Mouse (Mus musculus): ENCODE data around the gene Eln.

Eln gene

DNA sequence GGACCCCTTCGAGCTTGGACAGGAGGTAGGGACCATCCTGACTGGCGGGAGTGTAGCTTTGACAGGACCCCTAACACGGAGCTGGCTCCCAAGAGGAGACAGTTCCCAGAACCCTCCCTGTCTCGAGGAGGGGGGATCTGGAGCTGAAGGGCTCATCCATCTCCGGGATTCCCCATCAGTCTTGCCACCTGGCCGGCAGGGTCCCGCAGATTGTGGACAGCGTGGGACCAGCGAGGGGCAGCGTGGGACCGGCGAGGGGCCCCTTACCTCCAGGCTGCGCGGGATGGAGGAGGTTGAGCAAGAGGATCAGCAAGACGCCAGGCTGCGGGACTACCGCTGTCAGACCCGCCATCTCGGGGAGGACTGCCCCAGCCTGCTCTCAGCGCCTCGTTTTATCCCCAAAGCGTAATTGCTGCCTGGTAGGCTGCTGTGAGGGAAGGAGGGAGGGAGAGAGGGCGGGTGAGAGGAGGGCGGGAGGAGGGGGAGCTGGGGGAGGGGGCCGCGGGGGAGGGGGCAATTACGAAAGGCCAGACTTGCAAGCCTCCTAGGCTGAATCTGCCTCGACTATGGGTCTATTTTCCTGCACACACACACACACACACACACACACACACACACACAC is at the start of gene Eln:
TSS of gene Eln (minus strand) at position 434 of the 622 bp plus-strand sequence.
- peak in 1 of 2 experiments; percentile 21 for DNase-seq (ENCODE audit: low spot score in 2 of 2)

DNA sequence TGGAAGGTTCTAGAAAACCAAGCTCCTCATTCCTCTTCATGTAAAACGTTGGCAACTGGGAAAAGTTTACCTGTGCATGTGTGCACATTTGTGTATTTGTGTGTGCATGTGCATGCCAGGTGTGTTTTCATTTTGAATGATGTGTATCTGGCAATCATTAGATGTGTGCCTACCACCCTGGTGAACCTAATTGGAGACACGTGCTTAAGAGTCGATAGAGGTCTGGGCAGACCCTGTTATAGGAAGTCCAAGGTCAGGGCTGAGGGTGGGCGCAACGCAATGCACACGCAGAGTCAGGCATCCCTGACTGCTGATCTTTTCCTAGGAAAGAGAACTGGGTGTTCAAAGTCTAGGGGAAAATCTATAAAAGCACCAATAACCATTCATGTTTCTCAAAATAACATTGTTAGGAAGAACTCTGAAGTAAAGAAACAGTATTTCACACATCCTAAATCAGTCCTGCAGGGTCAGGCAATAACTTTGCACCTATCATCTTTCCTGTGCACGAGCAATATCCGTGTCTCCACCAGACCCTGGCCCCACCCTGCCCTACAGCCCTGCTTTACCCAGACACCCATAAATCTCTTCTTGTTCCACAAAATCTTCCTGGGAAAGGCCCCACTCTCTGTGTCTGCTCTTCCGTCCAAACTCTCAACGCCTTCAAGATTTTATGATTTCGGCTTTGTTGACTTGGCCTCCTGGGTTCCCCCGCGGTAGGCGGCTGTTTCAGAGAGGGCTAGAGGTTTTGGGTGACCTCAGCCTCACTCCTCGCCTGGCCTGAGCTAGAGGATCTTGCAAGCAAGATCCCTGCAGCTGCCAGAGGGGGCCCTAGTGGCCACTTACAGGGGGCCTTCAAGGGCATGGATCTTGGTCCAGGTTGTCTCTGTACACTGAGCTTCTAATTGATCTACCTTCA is 43.2 kb upstream of the Eln start:
- no peak for DNase-seq (ENCODE audit: low spot score in 2 of 2)

DNA sequence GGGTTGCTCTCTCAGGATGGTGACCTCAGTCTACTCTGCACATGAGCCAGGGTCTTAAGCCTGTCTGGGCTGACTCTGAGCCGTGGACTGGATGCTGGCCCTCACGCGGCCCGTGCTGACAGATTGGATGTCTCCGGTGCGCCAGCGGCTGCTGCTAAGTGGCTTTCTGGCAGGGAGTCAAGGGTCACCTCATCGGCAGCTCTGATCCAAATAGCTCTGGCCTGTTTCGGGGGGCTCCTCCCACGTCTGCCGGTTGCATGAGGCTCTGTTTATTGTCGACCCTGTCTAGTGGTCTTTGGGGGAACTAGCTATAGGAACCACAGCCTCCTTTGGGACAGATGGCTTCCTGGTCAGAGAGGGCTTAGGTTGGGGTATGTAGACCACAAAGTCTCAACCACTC is 41.1 kb upstream of the Eln start:
- no peak for DNase-seq (ENCODE audit: low spot score in 2 of 2)

DNA sequence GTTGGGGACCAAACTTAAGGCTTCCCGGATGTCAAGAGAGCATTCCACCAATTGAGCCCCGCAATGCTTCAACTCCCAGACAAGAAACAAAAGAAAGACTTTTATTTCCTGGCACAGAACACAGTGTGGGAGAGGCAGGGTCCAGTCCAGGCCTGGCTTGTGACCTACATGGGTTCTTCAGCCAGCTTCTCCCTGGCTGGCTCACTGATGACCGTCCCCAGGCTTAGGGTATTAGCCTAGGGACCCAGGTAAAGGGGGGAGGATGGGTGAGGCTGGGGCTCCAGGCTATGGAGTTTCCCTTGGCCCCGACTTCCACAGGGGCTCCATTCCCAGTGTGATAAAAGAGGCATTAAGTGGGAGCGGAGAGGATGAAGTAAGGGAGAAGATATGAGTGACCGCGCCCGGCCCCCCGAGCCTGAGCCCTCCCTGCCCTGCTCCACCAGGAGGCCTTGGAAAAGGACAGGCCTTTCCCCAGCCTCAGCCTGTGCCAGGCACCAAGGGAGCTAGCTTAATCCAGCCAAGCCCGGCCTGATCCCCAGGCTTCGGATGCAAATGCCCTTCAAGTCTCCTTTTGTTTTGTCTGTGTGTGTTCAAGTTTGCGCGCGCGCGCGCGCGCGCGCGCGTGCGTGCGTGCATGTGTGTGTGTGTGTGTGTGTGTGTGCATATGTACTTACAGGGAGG is 38.7 kb upstream of the Eln start:
- DNase-seq (ENCODE audit: low spot score in 2 of 2), result no peak

DNA sequence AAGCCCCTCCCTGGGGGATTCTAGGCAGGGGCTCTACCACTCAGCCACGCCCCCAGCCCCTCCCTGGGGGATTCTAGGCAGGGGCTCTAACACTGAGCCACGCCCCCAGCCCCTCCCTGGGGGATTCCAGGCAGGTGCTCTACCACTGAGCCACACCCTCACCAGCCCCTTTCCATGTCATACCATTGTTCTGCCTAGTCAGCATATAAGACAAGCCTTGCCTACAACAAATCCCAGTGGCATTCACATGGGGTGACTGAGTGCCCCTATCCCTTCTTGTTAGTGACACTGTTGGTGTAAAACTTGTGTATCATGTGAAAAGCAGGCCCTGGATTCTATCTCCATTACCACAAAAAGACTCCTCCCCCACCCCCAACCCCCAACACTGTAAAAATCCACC is 36.7 kb upstream of the Eln start:
- no peak for DNase-seq (ENCODE audit: low spot score in 2 of 2)

DNA sequence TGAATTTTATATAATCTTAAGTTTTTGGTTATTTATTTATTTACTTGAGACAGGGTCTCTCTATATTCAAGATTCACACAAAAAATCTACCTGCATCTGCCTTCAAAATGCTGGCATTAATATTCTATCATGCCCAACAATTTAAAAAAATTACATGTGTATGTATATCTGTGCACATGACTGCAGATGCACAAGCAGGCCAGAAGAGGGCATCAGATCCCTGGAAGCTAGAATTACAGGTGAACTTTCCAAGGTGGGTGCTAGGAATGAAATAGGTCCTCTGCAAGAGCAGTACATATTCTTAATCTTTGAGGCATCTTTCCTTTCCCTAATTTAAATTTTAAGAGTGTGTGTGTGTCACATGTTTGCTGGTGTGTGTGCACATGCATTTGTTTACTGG is 33.8 kb upstream of the Eln start:
- no peak for DNase-seq (ENCODE audit: low spot score in 2 of 2)

DNA sequence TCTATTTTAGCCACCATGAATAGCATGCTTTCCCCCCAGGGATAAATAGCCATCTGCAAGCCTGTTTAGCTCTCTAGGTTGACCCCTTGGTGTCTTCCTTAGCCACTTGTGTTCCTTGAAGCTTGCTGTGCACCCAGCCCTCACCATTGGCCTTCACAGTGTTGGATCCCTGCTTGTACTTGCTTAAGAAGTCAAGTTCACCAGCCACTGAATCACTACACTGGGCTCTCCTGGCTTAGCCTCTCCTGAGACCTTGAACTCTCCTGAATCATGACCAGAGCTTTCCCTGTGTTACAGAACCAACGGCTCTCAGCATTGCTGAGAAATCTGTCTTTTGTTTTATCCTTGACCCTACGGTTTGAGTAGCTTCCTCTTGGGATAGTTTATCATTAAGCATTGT is 33.0 kb upstream of the Eln start:
- DNase-seq (ENCODE audit: low spot score in 2 of 2), result no peak

DNA sequence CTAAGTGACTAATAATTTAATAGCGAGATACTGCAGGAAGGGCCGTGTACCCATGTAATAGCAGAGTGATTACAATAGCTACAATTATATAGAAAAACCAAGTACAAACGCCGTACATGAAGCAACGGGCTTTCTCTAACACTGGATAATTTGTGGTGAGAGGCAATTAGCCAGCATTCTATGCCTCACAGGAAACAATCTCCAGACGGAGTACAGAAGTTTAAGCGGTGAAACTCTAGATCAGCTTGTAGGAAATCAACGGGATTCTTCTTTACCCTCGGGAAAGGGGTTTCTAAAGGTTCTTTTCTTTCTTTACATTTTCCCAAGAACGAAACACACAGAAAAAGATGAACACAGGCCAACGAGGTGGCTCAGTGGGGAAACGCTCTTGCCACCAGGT is 29.4 kb upstream of the Eln start:
- no peak for DNase-seq (ENCODE audit: low spot score in 2 of 2)

DNA sequence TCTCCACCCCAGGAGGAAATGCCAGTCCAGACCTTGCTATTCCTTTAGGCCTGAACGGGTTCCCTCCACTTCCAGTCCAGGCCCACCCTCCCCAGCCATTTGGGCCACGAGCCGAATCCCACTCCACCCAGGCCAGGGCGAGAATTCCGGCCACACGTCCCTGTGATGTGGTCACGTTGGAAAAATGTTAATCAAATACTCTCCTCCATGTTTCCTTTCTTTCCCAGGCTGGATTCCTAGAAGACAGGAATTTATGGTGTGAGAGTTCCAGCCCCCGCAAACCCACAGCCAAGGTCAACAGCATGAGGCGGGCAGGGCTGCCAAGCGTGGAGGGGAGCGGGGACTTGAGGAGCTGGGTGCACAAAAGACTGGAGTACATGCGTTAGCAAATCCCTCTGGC is 25.4 kb upstream of the Eln start:
- DNase-seq (ENCODE audit: low spot score in 2 of 2), result no peak

DNA sequence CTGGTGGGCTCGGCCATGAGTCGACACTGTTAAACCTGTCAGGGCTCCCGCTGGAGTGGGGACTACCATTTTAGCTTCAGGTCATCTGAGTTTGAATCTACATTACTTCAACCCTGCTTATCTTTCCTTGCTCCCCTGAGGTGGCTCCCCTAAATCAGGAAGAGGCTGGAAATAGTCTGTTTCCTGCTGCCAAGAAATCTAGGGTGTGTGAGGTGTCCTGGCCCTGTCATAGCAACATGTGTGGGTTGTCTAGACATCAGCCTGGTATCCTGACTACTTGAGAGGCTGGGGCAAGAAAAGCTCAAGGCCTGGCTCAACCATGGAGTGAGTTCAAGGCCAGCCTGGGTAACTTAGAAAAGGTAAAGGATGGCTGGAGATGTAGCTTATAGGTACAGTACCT is 24.6 kb upstream of the Eln start:
- DNase-seq (ENCODE audit: low spot score in 2 of 2), result no peak

DNA sequence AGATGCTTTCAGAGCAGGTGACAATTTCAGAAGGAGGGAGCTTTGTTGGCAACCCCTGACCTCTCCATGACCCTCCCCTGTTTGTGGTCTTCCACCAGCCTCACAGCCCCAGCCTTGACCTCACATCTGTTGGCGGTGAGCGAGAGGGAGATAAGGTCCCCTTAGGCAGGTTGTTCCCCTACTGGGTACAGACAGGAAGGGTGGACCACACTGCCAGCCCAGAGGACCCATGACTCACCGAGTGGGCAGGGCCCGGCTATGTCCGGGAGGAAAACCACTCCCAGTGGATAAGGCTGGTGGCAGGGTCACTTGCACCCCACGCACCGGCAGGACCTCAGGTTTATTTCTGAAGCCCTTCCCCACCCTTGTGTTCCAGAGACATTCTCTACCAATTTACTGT is 22.1 kb upstream of the Eln start:
- no peak for DNase-seq (ENCODE audit: low spot score in 2 of 2)

DNA sequence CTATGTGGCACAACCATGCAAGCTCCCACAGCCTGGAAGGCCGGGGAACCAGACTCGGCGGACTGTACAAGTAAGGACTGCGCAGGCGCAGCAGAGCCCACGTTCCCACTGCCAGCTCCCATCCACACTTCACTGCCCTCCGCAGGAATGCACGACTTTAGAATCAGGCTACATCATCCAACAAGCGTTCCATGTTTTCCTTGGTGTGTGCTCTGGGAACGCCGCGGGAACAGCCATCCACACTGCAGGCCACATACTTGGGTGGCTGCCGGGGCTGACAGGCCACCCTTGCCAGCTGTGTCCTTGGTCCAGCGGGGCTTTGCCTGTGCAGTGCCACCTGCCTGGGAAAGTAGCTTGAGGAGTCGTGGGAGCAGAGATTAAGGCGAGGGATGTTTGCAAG is 18.3 kb upstream of the Eln start:
- no peak for DNase-seq (ENCODE audit: low spot score in 2 of 2)

DNA sequence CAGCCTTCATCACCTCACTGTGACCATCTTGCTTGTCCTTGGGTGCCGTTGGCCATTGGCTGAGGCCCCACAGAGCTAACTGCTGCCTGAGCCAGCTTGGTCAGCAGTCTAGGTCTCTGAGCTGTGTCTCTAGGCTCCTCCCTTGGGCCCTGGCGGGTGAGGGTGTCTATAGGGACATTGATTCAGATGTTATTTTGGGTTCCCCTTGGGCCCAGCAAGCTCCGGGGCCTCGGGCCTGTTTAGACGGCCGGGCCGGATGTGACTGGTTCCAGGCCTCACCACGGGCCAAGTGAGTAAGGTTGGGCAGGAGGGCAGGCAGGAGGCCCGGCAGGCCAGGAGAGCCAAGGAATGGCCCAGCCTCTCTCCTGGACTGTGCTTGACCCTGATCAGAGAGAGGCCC is 16.2 kb upstream of the Eln start:
- DNase-seq (ENCODE audit: low spot score in 2 of 2), result no peak

DNA sequence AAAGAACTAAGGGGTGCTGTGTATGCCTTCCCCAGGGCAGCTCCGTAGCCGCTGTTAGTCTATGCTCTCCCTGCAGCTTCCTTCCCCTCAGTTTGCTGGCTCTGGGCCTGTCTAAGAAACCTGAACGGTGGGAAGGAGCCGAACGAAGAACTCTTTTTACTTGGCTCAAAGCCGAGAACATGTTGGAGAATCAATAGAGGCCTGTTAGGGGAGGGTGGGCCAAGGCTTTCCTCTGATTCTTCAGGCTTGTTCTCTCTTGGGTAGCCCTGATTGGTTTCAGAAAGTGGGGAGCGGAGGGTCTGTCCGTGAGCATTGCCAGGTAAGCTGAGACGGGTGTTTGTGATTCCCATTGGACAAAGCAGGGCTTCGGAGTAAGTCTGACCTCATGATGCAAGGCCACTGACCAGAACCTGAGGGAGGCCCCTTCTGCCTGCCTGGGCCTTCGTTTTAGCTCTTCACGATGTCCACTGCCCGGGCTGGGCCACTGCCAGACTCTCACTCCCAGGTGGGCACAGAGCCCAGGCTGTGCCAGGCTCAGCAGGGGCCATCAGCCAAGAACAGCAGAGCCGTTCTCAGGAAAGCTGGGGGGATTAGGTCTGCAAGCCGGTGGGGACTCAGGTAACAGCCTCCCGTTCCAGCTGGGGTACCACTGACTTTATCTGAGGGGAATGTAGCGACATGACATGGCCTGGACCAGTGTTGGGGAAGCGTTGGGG is 14.4 kb upstream of the Eln start:
- DNase-seq (ENCODE audit: low spot score in 2 of 2), result peak in 1 of 2 experiments; percentile 15

DNA sequence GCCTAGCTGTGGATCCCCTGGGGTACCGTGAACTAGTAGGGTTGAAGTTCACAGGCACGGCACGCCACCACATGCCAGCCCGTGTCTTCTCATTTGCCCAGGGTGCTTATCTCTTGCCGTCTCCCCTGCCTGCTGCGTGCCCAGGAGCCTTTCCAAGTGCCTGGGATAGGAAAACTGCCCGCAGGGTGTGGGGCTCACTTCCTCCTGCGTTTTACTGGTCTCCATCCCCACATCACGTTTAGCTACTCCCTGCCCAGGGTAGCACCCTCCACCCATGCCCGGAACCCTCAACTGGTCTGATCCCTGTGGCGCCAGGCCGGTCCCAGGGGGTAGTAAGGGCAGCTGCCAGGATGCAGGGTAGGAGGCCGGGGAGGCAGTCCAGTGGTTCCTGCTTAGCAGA is 8.9 kb upstream of the Eln start:
- no peak for DNase-seq (ENCODE audit: low spot score in 2 of 2)

DNA sequence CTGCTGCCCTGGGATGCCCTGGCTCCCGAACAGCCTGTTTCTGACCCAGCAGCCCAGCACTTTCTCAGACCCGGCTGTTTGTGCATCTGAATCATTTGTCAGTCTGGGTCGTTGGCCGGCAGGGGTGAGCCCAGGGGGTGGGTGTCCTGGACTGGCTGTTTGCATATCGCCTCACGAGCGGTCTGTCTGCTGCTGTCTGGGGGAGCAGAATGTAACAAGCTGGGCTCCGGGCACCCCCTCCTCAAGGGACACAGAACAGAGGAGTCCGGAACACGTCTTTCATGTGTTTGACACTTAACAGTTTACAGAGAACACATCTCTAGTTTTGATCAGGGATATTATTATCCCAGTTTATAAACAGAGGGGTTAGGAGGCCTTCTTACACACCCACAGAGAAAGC is 7.0 kb upstream of the Eln start:
- no peak for DNase-seq (ENCODE audit: low spot score in 2 of 2)

DNA sequence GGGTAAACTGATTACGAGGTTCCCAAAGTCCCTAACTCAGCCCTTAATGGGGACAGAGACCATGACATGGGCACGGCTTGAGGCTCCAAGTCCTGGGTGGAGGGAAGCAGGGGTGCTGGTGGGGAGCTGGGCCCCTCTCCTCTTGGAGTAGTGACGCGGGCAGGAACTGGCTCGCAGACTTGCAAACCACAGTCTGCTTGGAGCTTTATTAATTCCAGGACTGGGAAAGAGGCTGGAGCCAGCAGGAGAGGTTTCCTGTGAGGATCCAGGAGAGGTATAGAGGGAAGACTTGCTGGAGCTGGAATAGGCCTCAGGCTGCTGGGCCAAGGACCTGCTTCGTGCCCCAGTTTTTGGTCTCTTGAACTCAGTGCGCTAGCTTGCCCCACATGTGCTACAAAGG is 3.3 kb upstream of the Eln start:
- no peak for DNase-seq (ENCODE audit: low spot score in 2 of 2)

DNA sequence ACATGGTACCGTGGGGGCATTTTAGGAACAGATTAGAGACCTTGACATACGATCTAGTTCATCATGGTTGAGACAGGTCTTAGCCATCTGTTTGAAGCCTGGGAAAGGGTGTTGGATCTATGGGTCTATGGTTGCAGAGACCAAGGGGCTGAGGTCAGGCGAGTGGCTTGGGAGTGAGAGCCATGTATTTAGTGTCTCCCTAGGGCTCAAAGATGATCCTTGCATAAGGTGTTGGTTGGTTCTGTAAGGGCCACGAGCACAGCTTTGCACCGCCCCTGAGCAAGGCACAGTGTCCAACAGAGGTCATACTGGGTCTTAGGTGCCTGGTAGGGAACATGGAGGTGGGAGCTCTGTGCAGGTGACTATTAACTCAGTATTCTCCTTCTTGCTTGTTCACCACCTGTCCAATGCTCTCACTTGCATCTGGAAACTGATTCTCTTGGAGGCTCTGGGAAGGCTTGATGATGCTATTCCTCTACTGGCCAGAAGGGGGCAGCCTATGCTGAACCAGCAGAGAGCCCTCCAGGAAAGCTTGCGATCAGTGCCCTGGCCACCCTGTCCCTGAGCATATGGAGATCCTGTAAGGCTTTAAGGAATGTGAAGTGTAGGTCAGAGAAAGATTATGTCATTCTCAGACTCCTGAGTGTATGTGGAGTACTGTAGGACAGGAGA is 960 bp upstream of the Eln start:
- peak in 1 of 2 experiments; percentile 22 for DNase-seq (ENCODE audit: low spot score in 2 of 2)

DNA sequence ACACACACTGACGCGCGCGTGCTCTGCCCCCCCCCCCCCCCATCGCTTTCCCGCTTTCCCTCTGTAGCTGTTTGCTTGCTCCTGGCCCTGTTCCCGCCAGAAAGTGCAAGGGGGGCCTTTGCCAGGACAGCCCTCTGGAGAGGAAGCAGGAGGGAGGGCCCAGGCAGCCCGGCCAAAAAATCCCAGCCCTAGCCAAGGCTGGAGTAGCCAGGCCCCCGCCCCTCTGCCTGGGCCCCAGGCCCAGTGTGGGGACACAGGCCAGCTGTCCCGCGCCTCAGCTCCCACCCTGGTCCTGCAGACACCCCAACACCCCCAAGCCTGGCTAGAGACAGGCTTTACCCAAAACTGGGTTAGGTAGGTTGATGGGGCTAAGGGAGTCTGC is 380 bp upstream of the Eln start:
- peak; percentile 53 to 64 for DNase-seq (ENCODE audit: low spot score in 2 of 2)

DNA sequence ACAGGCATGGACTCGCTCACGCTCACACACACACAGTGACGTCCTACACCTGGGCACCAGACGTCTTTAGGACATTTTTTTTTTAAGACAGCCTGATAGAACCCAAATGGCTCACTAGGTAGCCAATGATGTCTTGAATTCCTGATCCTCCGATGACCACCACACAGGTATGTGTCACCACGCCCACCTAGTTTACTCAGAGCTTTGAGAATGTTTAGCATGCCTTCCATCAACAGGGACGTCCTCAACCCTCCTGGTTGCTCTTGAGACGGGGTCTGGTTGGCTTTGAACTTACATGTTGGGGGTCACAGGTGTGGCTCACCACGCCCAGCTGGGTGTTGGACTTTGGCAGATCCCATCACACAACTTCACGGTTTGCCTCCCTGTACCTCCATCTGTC is 922 bp downstream of the Eln start:
- no peak for DNase-seq (ENCODE audit: low spot score in 2 of 2)

DNA sequence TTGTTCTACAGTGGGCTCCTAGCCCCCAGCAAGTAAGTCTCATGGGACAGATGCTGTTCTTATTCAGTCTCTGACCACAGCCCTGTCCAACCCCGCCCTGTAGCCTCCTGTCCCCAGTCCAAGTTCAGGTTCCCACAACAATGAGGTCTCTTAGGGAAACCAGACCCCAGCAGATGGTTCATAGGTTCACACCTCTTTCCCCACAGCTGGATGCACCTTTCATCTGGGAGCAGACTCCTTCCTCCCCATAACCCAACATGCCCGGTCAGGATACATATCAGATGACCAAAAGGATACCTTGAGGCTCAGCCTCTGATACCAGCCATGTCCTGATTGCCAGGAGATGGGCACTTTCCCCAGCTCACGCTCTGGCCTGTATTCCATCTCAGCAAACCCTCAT is 1.3 kb downstream of the Eln start:
- DNase-seq (ENCODE audit: low spot score in 2 of 2), result no peak

DNA sequence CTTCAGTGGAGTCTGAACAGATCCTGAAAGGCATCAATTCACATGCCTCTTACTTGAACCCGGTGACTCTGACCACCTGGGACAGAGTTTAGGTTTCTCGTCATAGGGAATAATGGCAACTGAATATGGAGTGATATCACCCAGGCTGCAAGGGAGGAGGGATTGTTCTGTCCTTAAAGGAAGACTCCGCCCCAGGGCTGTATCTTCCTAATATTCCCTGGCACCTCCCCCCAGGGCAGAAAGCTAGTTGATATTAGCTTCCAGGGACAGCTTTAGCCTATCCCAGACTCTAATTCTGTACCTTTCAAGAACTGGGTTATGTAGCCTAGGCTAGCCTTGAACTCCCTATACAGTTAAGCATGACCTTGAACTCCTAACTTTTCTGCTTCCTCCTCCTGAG is 2.1 kb downstream of the Eln start:
- no peak for DNase-seq (ENCODE audit: low spot score in 2 of 2)

All from frontal cortex, postnatal 14 days (tissue).